Mouse (Mus musculus): ENCODE measurements around the gene Tram2. TPM values are rescaled to one million over a fixed set of nuclear protein-coding genes. Genes with fewer than 3 reads are reported as not detected.

The Tram2 gene
- total RNA-seq, 2 experiments from 2014 or later: 1.6 to 8.9 TPM

GRCm38 (mm10) chr1:21023101-21023500, 55.9 kb downstream of the Tram2 start:
- no peak for ATAC-seq (replicated peaks; ENCODE audit: poor library complexity)

- ATAC-seq (replicated peaks; ENCODE audit: poor library complexity): peak; percentile 96
Observed at GRCm38 (mm10) chr1:21014463-21014862, 64.6 kb downstream of the Tram2 start.

- ATAC-seq (replicated peaks; ENCODE audit: poor library complexity): no peak
Observed at GRCm38 (mm10) chr1:21010282-21010800, 68.7 kb downstream of the Tram2 start.

DNA sequence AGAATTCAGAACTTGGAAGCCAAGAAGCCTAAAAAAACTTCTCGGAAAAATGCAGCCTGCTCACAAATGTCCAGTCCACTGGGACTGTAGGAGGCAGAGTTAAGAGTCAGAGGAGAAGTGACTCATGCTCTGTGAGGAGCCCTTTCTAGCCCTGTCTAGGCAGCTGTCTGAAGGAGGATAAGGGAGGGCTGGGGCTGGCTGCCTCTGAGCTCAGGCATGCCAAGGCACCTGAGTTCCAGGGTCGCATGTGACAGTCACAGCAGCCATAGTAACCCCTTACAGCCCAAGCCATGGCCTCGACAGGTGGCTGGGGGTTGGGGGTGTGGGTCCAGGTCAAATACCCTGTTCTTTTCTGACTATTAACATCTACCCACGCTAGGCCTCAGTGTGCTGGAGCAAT, 70.1 kb downstream of the Tram2 start:
- ATAC-seq (replicated peaks; ENCODE audit: poor library complexity): no peak

DNA sequence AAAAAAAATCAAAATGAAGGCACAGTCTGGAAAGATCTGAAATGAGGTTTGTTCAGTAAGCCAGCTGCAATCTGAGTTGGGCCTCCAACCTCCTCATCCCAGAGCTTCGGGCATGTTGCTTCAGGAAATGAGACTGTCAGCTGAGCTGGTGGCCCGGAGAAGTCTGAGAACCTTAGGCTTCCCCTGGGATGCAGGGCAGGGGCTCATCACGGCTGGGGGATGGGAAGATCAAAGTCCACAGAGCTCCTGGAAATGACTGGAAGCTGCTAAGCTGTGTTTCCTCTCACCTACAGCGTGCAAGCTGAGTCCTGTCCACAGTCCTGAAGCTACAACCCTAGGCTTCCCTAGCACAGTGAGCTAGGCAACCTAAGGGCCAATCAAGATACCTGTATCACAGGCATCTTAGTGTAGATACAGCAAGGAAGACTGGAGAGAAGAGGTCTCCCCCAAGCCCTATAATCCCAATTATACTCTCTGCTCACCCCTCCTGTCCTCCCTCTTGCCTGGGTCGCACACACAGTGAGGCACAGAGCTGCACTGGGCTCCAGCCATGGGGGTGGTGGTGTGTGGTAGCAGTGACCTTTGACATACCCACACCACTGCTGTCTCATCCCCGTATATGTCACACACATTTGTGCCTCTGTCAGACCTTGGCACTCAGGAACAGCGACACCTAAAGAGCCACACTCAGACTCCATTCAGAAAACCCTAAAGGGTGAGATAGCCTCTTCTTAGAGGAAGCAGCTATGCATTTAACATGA, 70.9 kb downstream of the Tram2 start:
- no peak for ATAC-seq (replicated peaks; ENCODE audit: poor library complexity)

GRCm38 (mm10) chr1:21006775-21007174, 72.3 kb downstream of the Tram2 start:
- ATAC-seq (replicated peaks; ENCODE audit: poor library complexity): no peak

- no peak for ATAC-seq (replicated peaks; ENCODE audit: poor library complexity)
Observed at GRCm38 (mm10) chr1:21004596-21004995, 74.4 kb downstream of the Tram2 start.

- ATAC-seq (replicated peaks; ENCODE audit: poor library complexity): no peak
Observed at GRCm38 (mm10) chr1:21002246-21003142, 76.5 kb downstream of the Tram2 start.

GRCm38 (mm10) chr1:20997881-20998389, 81.1 kb downstream of the Tram2 start:
- no peak for ATAC-seq (replicated peaks; ENCODE audit: poor library complexity)

- ATAC-seq (replicated peaks; ENCODE audit: poor library complexity): peak; percentile 37
Observed at GRCm38 (mm10) chr1:20997328-20997689, 81.7 kb downstream of the Tram2 start.

- ATAC-seq (replicated peaks; ENCODE audit: poor library complexity): no peak
Observed at GRCm38 (mm10) chr1:20996603-20997327, 82.3 kb downstream of the Tram2 start.

DNA sequence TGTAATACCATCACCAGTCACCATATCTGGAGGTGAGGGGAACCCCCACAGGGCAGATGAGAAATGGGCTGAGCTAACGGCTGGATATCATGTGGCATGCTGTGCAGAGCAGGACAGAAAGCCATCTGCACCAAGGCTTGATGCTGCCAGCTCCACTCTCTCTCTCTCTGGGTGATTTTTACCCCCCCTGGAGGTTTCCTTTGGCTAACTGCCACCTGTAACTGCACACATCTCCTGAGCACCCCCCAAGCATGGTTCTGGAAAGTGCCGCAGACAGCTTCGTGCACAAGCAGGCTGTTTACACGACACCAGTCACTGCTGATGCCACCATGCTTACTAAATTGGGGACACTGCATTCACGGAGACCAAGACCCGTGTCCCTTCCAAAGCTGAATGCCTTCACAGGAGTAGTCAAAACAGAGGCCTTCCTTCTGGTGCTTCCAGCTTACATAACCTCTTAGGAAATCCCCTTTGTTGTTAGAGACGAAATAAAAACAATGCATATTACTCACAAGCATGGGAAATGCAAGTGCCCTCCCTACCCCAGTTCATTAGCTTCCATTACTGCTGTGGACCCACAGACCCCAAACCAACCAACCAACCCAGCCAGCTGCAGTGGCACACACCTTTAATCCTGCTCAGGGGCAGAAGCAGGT, 83.6 kb downstream of the Tram2 start:
- ATAC-seq (replicated peaks; ENCODE audit: poor library complexity): peak; percentile 74

DNA sequence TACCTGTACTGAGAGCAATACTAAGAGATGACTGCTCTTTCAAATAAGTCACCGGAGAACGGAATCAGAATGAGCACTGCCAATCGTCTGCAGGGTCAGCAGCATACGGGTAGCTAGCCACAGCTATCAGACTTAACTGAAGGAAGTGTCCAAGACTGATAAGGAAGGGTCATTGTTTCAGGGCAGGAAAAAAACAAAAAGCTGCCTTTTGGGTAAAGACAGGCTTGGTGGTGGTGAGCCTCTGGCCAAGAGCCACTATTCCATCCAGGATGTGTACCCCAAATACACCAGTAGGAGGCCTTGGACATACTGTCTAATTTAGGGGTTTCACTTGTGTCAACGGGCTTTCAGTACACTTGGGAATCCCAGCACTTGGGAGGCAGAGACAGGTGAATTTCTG, 84.7 kb downstream of the Tram2 start:
- 0 out of 2 replicates have a peak, but pooled peaks have one; percentile 18 for ATAC-seq (replicated peaks; ENCODE audit: poor library complexity)

GRCm38 (mm10) chr1:20993690-20994089, 85.3 kb downstream of the Tram2 start:
- peak; percentile 57 for ATAC-seq (replicated peaks; ENCODE audit: poor library complexity)

GRCm38 (mm10) chr1:20989461-20990083, 89.5 kb downstream of the Tram2 start:
- ATAC-seq (replicated peaks; ENCODE audit: poor library complexity): no peak

DNA sequence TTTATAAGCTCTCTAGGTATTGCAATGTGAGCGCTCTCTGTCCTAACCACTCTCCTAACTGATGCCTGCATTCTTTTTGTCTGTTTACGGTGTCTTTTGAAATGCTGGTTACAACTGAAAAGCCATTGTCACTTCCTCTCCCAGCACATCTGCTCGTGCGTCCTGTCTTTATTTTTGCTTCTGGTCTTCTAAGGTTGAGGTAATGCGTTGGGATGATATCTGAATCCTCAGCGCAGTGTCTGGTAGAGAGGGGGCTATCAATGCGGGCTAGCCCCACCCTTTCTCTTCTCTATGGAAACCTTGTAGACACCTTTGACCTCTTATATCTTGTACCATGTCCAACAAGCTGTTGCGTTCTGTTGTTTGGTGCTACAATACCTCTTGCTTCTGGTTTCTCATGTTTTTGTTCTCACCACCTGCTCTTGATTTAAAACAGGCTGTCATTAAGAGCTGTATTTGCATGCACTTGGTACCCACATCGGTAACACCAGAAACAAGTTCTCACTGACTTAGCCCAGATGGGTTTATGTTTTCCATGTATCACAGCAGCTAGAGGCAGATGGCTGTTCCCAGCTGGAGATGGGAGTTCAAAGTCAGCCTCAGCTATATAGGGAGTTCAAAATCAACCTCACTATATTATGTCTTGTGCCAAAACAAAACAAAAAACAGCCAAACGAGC, 92.5 kb downstream of the Tram2 start:
- peak; percentile 76 for ATAC-seq (replicated peaks; ENCODE audit: poor library complexity)

- no peak for ATAC-seq (replicated peaks; ENCODE audit: poor library complexity)
Observed at GRCm38 (mm10) chr1:20984582-20984981, 94.4 kb downstream of the Tram2 start.

DNA sequence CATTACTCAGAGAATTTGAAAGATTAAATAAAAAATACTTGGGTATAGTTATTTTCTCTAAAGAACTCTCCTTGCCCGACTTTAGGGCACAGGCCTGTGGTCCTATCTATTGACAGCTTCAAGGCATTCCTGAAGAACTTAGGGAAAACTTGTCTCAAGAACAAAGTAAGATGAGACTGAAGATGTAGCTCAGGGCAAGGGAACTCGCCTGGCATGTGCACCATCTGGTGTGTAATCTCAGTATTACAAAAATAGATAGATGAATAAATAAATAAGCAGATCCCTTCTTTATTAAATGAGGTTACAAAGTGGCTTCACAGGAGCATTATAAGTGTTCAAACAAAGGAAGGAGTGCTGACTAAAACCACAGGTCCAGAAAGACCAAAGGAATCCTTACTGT, 94.9 kb downstream of the Tram2 start:
- ATAC-seq (replicated peaks; ENCODE audit: poor library complexity): no peak

DNA sequence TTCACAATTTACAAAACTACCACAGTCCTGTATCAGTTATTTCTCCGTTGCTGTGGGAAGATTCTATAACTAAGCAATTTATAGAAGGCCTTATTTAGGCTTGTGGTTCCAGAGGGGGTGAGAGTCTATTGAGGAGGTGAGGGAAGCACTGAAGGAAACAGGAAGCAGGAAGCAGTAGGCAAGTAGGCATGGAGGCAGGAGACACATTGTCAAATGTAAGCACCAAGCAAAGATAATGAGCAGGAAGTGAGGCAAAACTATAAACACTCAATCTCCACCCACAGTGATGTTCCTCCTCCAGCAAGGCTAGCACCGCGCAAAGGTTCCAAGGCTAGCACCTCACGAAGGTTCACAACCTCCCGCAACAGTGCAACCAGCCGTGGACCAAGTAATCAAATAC, 97.3 kb downstream of the Tram2 start:
- no peak for ATAC-seq (replicated peaks; ENCODE audit: poor library complexity)
